Mouse (Mus musculus) testis, postnatal 10 days (tissue): ENCODE measurements around the gene Sh3bgrl2.

Experiments used
- DNase-seq: peaks from one replicate; pipeline ENCODE4 v3.0.0; 2021; ENCODE audit warnings: low spot score

The Sh3bgrl2 gene

GRCm38 (mm10) chr9:83560670-83561069 is 12.5 kb downstream of the Sh3bgrl2 start:
- DNase-seq: no peak

GRCm38 (mm10) chr9:83562889-83563288 is 14.8 kb downstream of the Sh3bgrl2 start:
- DNase-seq: no peak

GRCm38 (mm10) chr9:83563808-83564549 is 15.9 kb downstream of the Sh3bgrl2 start:
- DNase-seq: no peak

- DNase-seq: no peak
These were observed 17.0 kb downstream of the Sh3bgrl2 start for GRCm38 (mm10) chr9:83564934-83565652.

DNA sequence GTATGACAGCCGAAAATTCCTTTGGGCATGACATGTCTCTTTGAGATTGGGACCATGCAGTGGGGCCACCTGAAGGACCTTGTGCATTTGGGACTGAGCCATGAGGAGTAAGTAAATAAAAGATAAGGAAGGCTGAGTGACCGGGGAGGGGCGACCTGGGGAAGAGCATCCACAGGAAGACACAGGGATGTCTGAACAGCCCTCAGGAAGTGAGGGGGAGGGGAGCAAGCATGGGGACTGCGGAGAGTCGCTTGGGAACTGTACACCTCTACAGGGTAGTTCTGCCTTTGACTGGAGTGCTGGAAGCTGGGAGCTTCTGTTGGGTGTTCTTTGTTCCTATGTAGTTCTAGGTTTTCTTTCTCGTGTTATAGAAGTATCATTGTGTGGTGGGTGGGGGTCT is 18.0 kb downstream of the Sh3bgrl2 start:
- no peak for DNase-seq

- DNase-seq: no peak
These were observed 20.0 kb downstream of the Sh3bgrl2 start for GRCm38 (mm10) chr9:83568125-83568524.

DNA sequence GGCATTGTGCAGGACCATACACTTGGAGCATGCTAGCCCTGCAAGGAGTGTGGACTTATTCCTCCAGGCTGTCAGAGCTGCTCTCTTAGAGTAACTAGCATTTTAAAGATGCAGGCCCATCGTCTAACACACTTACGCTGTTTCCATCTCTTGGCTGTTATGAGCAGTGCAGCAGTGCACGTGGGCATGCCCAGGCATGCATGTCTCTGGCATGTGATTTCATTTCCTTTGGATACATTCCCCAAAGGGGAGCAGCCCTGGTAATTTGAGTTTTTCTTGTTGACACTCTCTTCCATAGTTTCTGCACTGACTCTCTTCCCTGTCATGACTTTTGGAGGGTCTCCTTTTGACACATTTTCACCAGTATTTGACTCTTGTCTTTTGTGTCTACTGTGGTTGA is 20.8 kb downstream of the Sh3bgrl2 start:
- DNase-seq: no peak

- no peak for DNase-seq
These were observed 21.8 kb downstream of the Sh3bgrl2 start for GRCm38 (mm10) chr9:83569898-83570297.

DNA sequence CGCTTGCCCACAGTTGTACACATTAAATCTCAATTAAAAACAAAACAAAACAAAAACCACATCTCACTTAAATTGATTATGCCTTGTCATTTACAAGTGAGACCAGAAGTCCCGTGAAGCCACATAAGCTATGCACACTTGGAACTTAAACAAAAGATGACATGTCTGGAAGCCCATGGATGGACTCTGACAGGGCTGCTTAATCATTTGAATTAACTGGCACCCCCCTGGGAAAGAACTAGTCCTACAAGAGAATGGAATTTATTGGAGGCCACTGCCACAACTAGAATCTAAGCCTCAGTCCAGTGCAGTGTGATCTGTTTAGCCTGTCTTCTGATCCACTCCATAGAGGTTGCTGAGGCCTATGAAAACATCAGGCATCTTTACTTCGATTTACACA is 23.2 kb downstream of the Sh3bgrl2 start:
- DNase-seq: no peak

DNA sequence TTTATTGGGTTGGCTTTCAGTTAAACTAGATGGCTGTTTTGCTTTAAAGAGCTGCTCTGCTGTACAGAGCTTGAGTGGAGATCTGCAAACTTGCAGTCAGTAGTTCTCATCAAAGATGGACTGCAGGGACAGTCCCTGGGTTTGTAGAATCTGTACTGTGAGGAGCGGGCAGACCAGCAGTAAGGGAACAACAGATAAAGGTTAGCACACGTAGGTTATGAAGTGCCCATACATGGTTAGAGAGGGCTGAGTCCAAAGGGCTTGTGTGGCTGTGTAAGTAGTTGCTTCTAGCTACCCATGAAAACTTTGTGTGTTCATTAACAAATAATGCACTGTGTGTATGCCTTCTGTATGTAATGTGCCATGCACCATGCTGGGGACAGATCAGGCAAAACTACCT is 24.2 kb downstream of the Sh3bgrl2 start:
- no peak for DNase-seq

GRCm38 (mm10) chr9:83572870-83573269 is 24.7 kb downstream of the Sh3bgrl2 start:
- no peak for DNase-seq

DNA sequence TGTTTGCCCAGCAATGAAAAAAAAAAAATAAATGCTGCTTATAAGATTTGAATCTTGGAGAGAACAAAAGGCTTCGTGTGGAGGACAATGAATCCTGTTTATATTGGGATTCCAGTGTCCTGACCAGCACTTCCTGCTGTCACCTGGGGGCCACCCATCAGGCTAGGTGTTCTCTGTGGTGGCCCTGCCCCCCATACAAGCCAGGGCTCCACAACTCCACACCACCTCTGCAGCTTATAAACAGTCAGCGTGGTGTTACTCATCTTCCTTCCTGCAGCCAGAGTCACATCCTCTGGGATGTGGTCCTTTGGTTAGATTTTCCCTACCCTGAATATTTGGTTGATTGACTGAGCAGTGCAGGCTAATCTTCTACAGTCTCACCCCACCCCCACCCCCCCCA is 25.5 kb downstream of the Sh3bgrl2 start:
- no peak for DNase-seq

DNA sequence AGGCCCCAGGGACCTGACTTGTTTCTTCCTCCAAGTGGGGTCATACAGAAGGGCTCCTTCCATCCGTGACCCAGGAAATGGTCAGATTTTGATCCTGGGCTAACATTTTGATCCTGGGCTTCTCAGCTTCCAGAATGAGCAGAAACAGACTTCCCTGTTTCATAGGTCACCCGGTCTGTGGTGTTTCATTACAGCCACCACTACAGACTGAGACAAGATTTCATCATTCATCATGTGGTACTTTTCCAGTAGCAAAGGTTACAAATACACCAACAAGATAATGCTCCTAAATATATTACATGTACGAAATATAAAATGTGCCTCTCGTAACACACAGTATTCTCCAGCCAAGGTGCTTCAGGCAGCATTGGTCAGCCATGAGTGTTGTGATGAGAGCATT is 27.3 kb downstream of the Sh3bgrl2 start:
- no peak for DNase-seq

DNA sequence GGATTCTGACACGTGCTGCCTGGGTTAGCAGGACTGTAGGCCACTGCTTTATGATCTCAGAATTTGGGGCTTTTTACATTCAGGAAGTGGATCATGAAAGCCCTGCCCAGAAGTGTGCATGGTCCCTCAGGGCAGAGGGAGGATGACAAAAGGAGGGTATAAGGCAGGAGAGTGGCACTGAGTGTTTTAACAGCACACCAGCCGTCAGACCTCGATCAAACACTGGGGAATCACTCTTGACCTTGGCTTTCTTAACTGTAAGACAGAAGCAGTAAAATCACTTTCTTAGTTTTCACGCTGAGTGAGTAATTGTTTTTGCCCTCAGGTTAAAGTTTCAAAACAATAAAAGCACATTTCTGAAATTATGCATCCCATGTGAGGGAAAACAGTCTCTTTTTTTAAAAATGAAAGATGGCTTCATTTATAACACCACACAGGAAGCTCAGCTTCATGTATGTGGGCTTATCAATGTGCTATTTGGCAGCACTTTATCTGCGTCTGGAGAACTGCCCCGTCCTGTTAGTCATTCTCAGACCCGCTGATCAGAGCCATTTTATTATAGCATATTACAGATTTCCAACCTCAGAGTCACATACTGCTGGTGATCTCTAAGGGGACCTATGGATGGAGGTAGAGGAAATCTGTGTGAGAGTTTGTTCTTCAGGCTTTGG is 28.0 kb downstream of the Sh3bgrl2 start:
- no peak for DNase-seq

GRCm38 (mm10) chr9:83576689-83577057 is 28.5 kb downstream of the Sh3bgrl2 start:
- DNase-seq: peak; percentile 51

GRCm38 (mm10) chr9:83577260-83577659 is 29.1 kb downstream of the Sh3bgrl2 start:
- DNase-seq: no peak

DNA sequence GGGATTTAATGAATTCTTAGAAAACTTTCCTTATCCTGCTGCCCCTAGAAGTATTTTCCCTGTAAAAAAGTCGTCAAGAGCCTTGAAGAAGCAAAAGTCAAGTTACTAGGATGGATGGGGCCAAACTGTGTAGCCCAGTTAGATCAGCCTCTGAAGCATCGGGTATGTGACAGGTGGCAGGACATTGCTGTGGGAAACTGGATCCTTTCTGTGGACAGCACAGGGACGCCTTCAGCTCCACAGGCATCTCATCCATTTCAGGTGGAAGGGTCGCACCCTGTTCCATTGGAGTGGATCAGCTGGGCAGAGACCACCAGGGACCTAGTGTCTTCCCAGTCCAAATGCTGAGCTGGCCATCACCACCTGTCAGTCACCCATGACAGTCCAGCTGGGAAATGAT is 30.9 kb downstream of the Sh3bgrl2 start:
- no peak for DNase-seq

DNA sequence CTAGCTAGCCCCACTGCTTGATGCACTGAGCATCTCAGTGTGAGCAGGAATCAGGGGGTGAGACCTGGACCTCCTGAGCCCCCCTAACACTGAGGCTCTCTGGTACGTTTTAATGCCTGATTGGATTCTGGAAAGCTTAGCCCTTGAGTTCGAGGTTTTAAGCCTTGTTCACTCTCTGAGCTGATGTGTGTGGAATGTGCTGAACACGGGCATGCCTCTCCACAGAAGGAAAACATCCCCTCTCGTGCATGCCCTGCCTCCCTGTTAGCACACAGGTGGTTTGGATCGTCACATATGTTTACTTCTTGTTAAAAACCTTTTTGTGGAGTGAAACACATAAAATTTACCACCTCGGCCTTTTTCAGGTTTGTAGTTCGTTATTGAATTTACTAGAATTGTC is 34.6 kb downstream of the Sh3bgrl2 start:
- DNase-seq: no peak

GRCm38 (mm10) chr9:83586316-83587050 is 38.4 kb downstream of the Sh3bgrl2 start:
- DNase-seq: no peak

GRCm38 (mm10) chr9:83587116-83587515 is 39.0 kb downstream of the Sh3bgrl2 start:
- DNase-seq: no peak

GRCm38 (mm10) chr9:83589063-83589462 is 40.9 kb downstream of the Sh3bgrl2 start:
- no peak for DNase-seq

DNA sequence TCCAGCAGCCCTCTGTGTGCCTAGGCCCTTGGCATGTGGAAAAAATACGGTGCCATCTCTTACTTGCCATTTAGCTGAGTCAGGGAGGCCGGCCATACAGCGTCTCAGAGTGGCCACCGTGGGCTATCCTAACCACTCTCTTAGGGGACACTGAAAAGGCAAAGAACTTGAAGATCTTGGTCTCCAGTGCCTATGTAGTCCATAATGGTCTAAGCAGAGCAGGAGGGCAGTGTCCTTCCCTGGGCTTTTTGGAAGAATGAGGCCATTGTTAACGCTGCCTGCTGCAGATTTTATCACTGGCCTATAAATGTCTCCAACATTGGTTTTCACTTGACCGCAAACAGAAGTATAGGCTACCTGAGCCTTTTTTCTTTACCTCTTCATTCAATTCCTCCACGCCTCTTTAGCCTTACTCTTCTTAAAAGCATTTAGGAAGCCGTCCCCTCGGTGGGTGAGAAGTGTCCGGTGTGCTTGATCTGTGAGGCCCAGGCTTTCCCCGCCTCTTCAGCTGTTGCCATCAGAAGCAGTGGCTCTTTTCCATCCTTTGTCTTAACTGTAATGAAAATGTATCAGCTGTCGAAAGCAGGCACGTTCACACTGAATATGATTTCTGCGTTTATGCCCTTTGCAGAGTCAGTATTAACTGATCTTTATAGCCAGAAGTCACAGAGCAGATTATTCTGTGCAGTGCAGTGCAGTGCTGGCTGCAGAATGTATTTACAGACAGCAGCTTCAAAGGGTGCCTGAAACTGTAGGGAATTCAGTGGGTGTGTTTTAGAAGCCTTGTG is 41.7 kb downstream of the Sh3bgrl2 start:
- DNase-seq: no peak
